Mouse (Mus musculus) urinary bladder, postnatal 25 days (tissue): ENCODE measurements around the gene Apaf1.

Source experiments
- DNase-seq: peaks from one replicate; pipeline ENCODE4 v3.0.0; 2022; ENCODE audit warnings: low spot score

The Apaf1 gene

GRCm38 (mm10) chr10:91081959-91082507, 537 bp downstream of the Apaf1 start:
- no peak for DNase-seq

GRCm38 (mm10) chr10:91080540-91080939, 2.0 kb downstream of the Apaf1 start:
- no peak for DNase-seq

GRCm38 (mm10) chr10:91076667-91077066, 5.9 kb downstream of the Apaf1 start:
- no peak for DNase-seq

- DNase-seq, result no peak
Measured at GRCm38 (mm10) chr10:91073345-91073744, 9.2 kb downstream of the Apaf1 start.

GRCm38 (mm10) chr10:91071768-91072167, 10.8 kb downstream of the Apaf1 start:
- no peak for DNase-seq

- no peak for DNase-seq
Measured at GRCm38 (mm10) chr10:91062355-91062754, 20.2 kb downstream of the Apaf1 start.

- no peak for DNase-seq
Measured at GRCm38 (mm10) chr10:91060742-91061141, 21.8 kb downstream of the Apaf1 start.

GRCm38 (mm10) chr10:91052734-91053133, 29.8 kb downstream of the Apaf1 start:
- no peak for DNase-seq

- DNase-seq, result no peak
Measured at GRCm38 (mm10) chr10:91051156-91051555, 31.4 kb downstream of the Apaf1 start.

- DNase-seq, result no peak
Measured at GRCm38 (mm10) chr10:91049696-91050095, 32.9 kb downstream of the Apaf1 start.

GRCm38 (mm10) chr10:91033942-91034341, 48.6 kb downstream of the Apaf1 start:
- DNase-seq, result peak; percentile 48

- DNase-seq, result peak; percentile 71
Measured at GRCm38 (mm10) chr10:91032399-91032798, 50.2 kb downstream of the Apaf1 start.

GRCm38 (mm10) chr10:91031176-91031575, 51.4 kb downstream of the Apaf1 start:
- no peak for DNase-seq

- no peak for DNase-seq
Measured at GRCm38 (mm10) chr10:91029002-91029539, 53.5 kb downstream of the Apaf1 start.

GRCm38 (mm10) chr10:91027964-91028363, 54.6 kb downstream of the Apaf1 start:
- DNase-seq, result no peak

- no peak for DNase-seq
Measured at GRCm38 (mm10) chr10:91027468-91027867, 55.1 kb downstream of the Apaf1 start.

- no peak for DNase-seq
Measured at GRCm38 (mm10) chr10:91005858-91006538, 76.6 kb downstream of the Apaf1 start.

- DNase-seq, result no peak
Measured at GRCm38 (mm10) chr10:91001421-91001820, 81.1 kb downstream of the Apaf1 start.

- no peak for DNase-seq
Measured at GRCm38 (mm10) chr10:90999899-91000298, 82.7 kb downstream of the Apaf1 start.

GRCm38 (mm10) chr10:90993869-90994268, 88.7 kb downstream of the Apaf1 start:
- no peak for DNase-seq

- no peak for DNase-seq
Measured at GRCm38 (mm10) chr10:90992237-90992636, 90.3 kb downstream of the Apaf1 start.

GRCm38 (mm10) chr10:90990340-90990739, 92.2 kb downstream of the Apaf1 start:
- no peak for DNase-seq

GRCm38 (mm10) chr10:90983046-90983445, 99.5 kb downstream of the Apaf1 start:
- DNase-seq, result no peak

GRCm38 (mm10) chr10:90981811-90982210, 100.8 kb downstream of the Apaf1 start:
- DNase-seq, result no peak
